Mouse (Mus musculus): Measurements from ENCODE around the gene Nuf2. TPM values are rescaled to one million over a fixed set of nuclear protein-coding genes. Genes with fewer than 3 reads are reported as not detected.
A peak's percentile ranks its signal among the peaks of the same experiment; 100 is the strongest.

The Nuf2 gene
- polyA plus RNA-seq, 1 experiment from 2014 or later = 8.0 TPM

DNA sequence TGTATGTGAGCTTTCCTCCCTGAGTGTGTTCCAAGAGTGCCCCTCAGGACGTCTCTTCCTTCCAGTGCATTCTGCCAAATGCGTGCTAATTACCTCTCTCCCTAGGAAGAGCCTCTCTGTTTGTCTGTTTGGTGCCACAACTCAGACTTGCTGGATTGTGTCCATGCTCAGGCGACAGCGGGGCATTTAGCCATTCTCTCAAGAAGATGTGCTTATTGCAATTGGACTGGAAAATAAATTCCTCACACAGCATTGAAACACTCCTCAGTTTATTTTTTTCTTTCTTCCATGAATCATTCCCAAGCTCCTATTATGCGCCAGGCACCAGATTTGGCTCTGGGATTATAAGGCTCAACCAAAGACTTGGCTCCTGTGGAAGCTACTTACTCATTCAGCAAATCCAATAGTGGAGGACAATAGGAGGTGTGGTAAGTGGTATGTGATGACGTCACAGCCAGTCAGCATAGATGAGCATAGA lies 45.8 kb downstream of the Nuf2 start:
- Histone ChIP-seq H3K9ac (ENCODE audit: low read depth, low read length) (no peak overlapping the region), H3K27me3 (ENCODE audit: control insufficient read depth, insufficient read depth, low read depth, low read length) (no peaks in the 10 kb centered on the region), H3K4me3 (ENCODE audit: low read depth, low read length) (no peak overlapping the region), H3K4me2 (ENCODE audit: low read length) (no peak overlapping the region), H3K4me1 (ENCODE audit: control insufficient read depth, insufficient read depth, low read length) (peaks cover 10% of the 10 kb centered on the region), H3K36me3 (ENCODE audit: control insufficient read depth, insufficient read depth, low read length) (no peaks in the 10 kb centered on the region), H3K9me3 (replicated peaks; ENCODE audit: control insufficient read depth, low read length, poor library complexity, severe bottlenecking) (no peaks in the 10 kb centered on the region), H3K27ac (ENCODE audit: low read length) (peak overlapping the region; percentile 62)
- WGBS = 42% methylated on average over 6 of the region's 6 CpGs
- peak; percentile 89 for ATAC-seq

- no peaks in the 10 kb centered on the region for H3K27me3 ChIP-seq (ENCODE audit: control insufficient read depth, insufficient read depth, low read depth, low read length)
- no peaks in the 10 kb centered on the region for H3K9me3 ChIP-seq (replicated peaks; ENCODE audit: control insufficient read depth, low read length, poor library complexity, severe bottlenecking)
- no peak overlapping the region for H3K4me3 ChIP-seq (ENCODE audit: low read depth, low read length)
- no peak overlapping the region for H3K9ac ChIP-seq (ENCODE audit: low read depth, low read length)
- ATAC-seq = no peak
- H3K4me2 ChIP-seq (ENCODE audit: low read length) = no peak overlapping the region
- H3K4me1 ChIP-seq (ENCODE audit: control insufficient read depth, insufficient read depth, low read length) = peaks cover 10% of the 10 kb centered on the region
- peak overlapping the region; percentile 62; the same call in 1 of the 2 replicates for H3K27ac ChIP-seq (ENCODE audit: low read length)
- H3K36me3 ChIP-seq (ENCODE audit: control insufficient read depth, insufficient read depth, low read length) = no peaks in the 10 kb centered on the region
- WGBS = 63% methylated on average over 4 of the region's 4 CpGs
Observed at GRCm38 (mm10) chr1:169484565-169484964, 46.7 kb downstream of the Nuf2 start.

DNA sequence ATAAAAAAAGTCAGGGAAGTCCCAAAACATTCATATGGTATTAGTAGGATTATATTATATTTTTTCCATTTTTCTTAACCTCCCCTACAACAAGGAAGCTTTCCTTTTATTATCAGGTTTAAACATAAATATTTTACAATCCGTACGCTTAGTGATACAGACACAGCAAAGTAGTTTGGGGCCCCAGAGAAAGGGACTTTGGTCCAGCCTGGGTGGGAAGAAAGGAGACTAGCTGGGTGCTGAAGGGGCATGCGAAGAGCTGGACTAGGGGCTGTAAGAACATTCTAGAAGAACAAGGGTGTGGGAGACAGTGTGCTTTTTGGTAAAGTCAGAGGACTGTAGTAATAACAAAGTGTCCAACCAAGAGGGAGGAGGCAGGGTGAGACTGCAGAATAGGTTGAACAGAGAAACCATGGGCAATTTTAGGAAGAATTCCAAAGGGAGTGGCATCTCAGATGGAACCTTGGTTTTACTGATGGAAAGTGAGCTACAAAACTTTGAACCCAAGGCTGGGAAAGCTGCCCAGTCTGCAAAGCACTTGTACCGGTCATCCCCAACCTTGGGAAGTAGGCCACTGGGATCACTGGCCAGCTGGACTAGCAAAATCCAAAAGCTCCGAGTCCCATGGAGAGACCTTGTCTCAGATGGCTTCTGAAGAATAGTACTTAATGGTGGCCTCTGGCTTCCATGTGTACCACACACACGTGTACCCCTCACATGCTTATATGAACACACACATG lies 48.5 kb downstream of the Nuf2 start:
- ATAC-seq = no peak

DNA sequence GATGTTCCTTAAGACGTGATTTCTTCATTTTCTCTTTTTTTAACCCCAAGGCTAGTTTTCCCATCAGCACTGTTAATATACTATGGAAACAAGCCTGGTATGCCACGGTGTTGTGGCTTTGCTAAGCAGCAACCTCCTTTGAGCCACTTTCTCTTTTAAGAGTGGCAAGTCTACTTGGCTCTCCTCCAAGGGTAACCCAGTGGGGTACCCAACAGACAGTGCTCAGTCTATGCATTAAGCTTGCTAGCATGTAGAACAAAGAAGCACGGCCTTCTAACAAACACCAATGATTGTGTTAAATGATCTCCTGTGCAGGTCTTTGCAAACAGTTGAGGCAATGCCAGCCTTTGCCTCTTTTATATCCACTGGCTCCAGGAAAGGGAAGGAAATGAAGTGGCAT lies 60.1 kb downstream of the Nuf2 start:
- Histone ChIP-seq H3K4me3 (ENCODE audit: low read depth, low read length) (no peak overlapping the region), H3K9ac (ENCODE audit: low read depth, low read length) (no peak overlapping the region), H3K27me3 (ENCODE audit: control insufficient read depth, insufficient read depth, low read depth, low read length) (no peaks in the 10 kb centered on the region), H3K4me1 (ENCODE audit: control insufficient read depth, insufficient read depth, low read length) (no peaks in the 10 kb centered on the region), H3K36me3 (ENCODE audit: control insufficient read depth, insufficient read depth, low read length) (no peaks in the 10 kb centered on the region), H3K9me3 (replicated peaks; ENCODE audit: control insufficient read depth, low read length, poor library complexity, severe bottlenecking) (no peaks in the 10 kb centered on the region), H3K27ac (ENCODE audit: low read length) (no peak overlapping the region), H3K4me2 (ENCODE audit: low read length) (no peak overlapping the region)
- peak; percentile 42 for ATAC-seq
- 43% methylated on average over 3 of the region's 3 CpGs for WGBS

More for the DNA sequence above, 48.5 kb downstream of the Nuf2 start:
- H3K9me3 ChIP-seq (replicated peaks; ENCODE audit: control insufficient read depth, low read length, poor library complexity, severe bottlenecking) = no peaks in the 10 kb centered on the region
- no peaks in the 10 kb centered on the region for H3K27me3 ChIP-seq (ENCODE audit: control insufficient read depth, insufficient read depth, low read depth, low read length)
- H3K36me3 ChIP-seq (ENCODE audit: control insufficient read depth, insufficient read depth, low read length) = no peaks in the 10 kb centered on the region
- H3K4me1 ChIP-seq (ENCODE audit: control insufficient read depth, insufficient read depth, low read length) = peaks cover 10% of the 10 kb centered on the region; the same call in 1 of the 2 replicates
- H3K4me3 ChIP-seq (ENCODE audit: low read depth, low read length) = no peak overlapping the region
- no peak overlapping the region for H3K9ac ChIP-seq (ENCODE audit: low read depth, low read length)
- H3K4me2 ChIP-seq (ENCODE audit: low read length) = no peak overlapping the region
- WGBS = 96% methylated on average over 6 of the region's 6 CpGs
- no peak overlapping the region for H3K27ac ChIP-seq (ENCODE audit: low read length)

DNA sequence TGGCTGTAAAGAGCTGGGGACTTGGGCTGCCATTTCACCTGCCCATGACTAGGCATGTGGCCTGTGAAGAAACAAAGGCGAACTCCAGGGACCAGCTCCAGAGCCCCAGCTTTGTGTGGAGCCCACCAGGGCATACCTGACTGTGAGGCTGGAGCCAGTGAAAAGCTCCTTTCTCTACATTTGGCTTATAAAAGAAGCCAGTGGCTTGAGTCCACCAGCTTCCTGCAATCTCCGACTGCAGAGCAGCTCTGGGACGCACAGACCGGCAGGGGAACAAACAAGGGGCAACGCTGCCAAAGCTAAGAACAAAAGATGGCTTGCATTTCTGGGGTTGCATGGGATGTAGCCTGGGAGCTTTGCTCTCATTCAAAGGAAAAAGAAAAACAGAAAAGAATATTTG lies 63.5 kb downstream of the Nuf2 start:
- peak; percentile 82 for ATAC-seq
- Histone ChIP-seq H3K36me3 (ENCODE audit: control insufficient read depth, insufficient read depth, low read length) (no peaks in the 10 kb centered on the region), H3K4me1 (ENCODE audit: control insufficient read depth, insufficient read depth, low read length) (no peaks in the 10 kb centered on the region), H3K9me3 (replicated peaks; ENCODE audit: control insufficient read depth, low read length, poor library complexity, severe bottlenecking) (no peaks in the 10 kb centered on the region), H3K27me3 (ENCODE audit: control insufficient read depth, insufficient read depth, low read depth, low read length) (no peaks in the 10 kb centered on the region), H3K4me2 (ENCODE audit: low read length) (no peak overlapping the region), H3K9ac (ENCODE audit: low read depth, low read length) (no peak overlapping the region), H3K27ac (ENCODE audit: low read length) (peak overlapping the region; percentile 25), H3K4me3 (ENCODE audit: low read depth, low read length) (no peak overlapping the region)
- 44% methylated on average over 5 of the region's 5 CpGs for WGBS

GRCm38 (mm10) chr1:169462386-169463115 lies 68.7 kb downstream of the Nuf2 start:
- Histone ChIP-seq H3K4me2 (ENCODE audit: low read length) (no peak overlapping the region; the same call in 1 of the 2 replicates), H3K27ac (ENCODE audit: low read length) (peak overlapping the region; percentile 23)

GRCm38 (mm10) chr1:169459071-169459782 lies 72.0 kb downstream of the Nuf2 start:
- peak; percentile 63 for ATAC-seq
- no peaks in the 10 kb centered on the region for H3K9me3 ChIP-seq (replicated peaks; ENCODE audit: control insufficient read depth, low read length, poor library complexity, severe bottlenecking)
- no peak overlapping the region for H3K27ac ChIP-seq (ENCODE audit: low read length)
- peak overlapping the region; percentile 37 for H3K4me2 ChIP-seq (ENCODE audit: low read length)
- H3K4me1 ChIP-seq (ENCODE audit: control insufficient read depth, insufficient read depth, low read length) = peaks cover 8% of the 10 kb centered on the region
- no peak overlapping the region for H3K4me3 ChIP-seq (ENCODE audit: low read depth, low read length)
- H3K36me3 ChIP-seq (ENCODE audit: control insufficient read depth, insufficient read depth, low read length) = no peaks in the 10 kb centered on the region
- H3K9ac ChIP-seq (ENCODE audit: low read depth, low read length) = no peak overlapping the region
- H3K27me3 ChIP-seq (ENCODE audit: control insufficient read depth, insufficient read depth, low read depth, low read length) = no peaks in the 10 kb centered on the region
- 18% methylated on average over 11 of the region's 11 CpGs for WGBS

More at GRCm38 (mm10) chr1:169462386-169463115, 68.7 kb downstream of the Nuf2 start:
- no peaks in the 10 kb centered on the region for H3K36me3 ChIP-seq (ENCODE audit: control insufficient read depth, insufficient read depth, low read length)
- no peak overlapping the region for H3K9ac ChIP-seq (ENCODE audit: low read depth, low read length)
- H3K4me3 ChIP-seq (ENCODE audit: low read depth, low read length) = no peak overlapping the region
- no peaks in the 10 kb centered on the region for H3K27me3 ChIP-seq (ENCODE audit: control insufficient read depth, insufficient read depth, low read depth, low read length)
- peaks cover 8% of the 10 kb centered on the region for H3K4me1 ChIP-seq (ENCODE audit: control insufficient read depth, insufficient read depth, low read length)
- 59% methylated on average over 15 of the region's 15 CpGs for WGBS
- H3K9me3 ChIP-seq (replicated peaks; ENCODE audit: control insufficient read depth, low read length, poor library complexity, severe bottlenecking) = no peaks in the 10 kb centered on the region
- peak; percentile 71 for ATAC-seq
